Mouse (Mus musculus): ENCODE measurements around the gene Epop. TPM values are rescaled to one million over a fixed set of nuclear protein-coding genes. Genes with fewer than 3 reads are reported as not detected.
"Not testable (repeated sequence)": the region's sequence is repeated elsewhere in the genome, so short reads cannot be mapped to it uniquely, and the experiment has no call there.

The Epop gene
- total RNA-seq, 2 experiments from 2014 or later = 4.9 to 5.8 TPM

DNA sequence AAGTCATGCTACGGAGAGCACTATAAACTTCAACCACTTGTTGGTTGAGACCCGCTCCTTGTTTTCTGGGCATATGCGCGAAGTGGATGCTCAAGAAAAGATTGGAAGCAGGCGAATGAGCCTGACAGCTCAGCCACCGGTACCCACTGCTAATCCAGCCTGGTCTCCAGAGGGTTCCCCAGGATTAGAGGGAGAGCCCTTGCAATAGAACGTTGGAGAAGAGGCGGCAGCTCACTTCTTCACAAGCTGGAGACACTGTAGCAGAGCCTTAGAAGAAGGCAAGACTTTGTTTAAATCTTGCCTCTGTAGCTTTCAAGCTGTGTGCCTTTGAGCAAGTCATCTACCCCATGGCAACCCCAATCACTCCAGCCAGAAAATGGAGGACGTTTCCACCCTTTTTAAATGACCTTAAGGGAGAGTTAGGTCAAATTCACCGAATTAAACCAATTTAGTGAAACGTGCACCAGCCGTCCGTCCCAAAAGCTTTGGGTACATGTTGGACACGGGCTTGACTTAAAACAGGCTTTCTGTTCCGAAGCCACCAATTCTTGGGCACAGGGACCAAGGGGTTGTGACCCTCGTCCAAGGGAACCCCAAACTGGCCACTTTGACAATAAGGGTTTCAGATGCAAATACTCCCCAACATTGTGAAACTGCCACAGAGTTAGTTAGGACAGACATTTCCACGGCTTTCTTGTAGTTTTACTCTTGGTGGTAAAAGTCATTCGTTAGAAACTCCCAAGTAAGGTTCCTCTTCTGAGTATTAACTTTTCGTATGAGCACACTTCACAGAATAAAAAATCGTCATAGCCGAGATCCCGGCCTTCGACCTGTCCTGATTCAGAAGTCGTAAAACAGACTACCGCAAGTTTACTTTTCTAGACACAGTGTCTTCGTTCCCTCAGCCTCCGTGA is 31.5 kb upstream of the Epop start:
- DNase-seq = no peak

DNA sequence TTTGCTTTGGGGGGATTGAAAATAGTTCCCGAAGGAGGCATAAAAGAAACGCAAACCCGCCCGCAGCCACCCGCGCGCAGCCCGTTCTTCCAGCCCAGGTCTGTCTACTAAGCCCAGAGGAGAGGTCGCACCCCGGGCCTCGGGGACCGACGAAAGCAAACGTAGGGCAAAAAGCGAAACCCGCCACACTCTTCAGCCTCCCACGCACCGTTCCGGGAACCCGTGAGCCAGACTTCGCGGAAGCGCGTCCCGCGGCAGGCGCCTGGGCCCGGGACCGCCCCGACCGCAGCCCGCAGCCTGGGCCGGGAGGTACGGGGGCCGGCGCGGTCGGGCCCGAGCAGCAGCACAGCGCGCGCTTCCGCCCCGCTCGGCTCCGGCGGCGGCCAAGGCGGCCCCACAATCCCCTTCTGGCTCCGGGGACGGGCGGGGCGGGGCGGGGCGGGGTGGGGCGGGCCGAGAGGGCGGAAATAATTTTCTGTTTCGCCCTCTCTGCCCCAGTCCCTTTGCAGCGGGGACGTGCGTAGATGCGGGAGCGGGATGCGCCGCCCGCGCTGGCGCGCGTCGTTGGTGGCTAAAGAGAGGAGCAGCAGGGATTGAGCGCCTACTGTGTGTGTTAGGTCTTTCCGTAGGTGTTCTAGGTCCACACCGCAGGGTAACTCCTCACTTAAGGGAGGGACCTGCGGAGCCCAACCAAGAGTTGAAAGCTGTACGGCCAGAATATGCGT is 30.6 kb upstream of the Epop start:
- DNase-seq = peak; percentile 84 to 90

DNA sequence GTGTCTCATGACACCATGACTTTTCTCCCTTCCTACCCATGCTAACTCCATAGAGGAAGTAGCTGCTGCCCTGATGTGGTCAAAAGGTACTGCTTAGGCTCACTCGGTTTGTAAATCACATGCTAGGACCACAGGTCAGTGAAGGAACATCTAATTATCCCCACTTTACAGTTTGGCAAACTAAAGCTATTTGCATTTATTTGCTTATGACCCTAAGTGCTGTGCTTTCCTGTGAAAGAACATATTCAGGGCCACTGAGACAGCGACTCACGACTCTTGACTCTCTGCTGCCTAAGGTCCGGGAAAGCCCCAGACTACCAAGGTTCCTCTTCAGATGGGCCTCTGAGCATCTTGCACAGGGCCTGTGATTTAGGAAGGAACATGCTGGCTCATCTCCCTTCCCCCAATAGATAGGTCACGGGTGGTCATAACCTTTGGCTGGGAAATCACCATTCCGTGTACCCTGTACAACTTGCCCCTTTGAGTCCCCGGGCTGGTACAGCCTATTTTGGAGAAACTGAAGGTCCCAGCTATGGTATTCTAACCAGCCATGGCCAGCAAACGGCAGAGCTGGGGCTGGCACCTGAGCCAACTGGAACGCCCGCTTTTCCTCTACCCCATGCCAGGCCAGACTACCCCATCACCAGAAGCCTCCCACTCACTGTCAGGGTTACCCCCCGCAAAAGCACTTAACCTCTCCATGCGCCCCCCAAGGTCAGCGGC is 29.9 kb upstream of the Epop start:
- peak; percentile 32 to 55 for DNase-seq

DNA sequence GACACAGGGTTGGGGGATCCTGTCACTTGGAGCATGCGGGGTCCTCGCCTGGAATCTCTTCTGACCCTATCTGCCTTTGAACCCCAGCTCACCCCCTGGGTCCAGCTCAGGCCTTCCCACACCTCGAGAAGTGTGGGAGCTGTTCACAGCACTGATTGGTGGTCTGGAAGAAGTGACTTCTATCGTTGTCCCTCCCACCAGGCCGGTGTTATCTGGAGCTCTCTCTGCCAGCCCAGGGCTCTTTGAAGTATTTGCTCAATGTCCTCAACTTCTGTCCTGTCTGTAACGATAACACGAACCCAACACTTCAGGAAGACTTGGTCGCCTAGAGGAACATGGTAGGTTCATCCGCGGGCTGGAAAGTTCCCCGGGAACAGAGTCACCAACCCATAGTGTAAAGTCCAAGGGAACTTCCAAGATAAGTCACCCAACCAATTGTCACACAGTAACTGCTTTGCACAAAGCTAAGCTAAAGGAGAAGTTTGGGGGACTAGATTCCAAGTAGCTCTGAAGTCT is 29.3 kb upstream of the Epop start:
- peak in 1 of 2 experiments; percentile 32 for DNase-seq

DNA sequence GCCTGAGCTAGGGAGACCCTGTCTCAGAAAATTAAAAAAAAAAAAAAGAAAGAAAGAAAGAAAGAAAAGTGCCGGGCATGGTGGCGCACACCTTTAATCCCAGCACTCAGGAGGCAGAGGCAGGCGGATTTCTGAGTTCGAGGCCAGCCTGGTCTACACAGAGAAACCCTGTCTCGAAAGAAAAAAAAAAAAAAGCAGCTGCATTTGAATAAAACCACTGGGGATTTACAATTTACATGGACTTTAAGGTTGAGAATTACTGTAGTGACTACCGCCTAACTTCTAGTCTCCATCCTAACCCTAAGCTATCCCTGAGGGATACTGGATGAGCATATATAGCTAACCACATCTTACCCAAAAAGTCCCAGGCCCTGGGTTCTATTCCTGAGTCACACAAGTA is 28.5 kb upstream of the Epop start:
- not testable (repeated sequence) for DNase-seq

DNA sequence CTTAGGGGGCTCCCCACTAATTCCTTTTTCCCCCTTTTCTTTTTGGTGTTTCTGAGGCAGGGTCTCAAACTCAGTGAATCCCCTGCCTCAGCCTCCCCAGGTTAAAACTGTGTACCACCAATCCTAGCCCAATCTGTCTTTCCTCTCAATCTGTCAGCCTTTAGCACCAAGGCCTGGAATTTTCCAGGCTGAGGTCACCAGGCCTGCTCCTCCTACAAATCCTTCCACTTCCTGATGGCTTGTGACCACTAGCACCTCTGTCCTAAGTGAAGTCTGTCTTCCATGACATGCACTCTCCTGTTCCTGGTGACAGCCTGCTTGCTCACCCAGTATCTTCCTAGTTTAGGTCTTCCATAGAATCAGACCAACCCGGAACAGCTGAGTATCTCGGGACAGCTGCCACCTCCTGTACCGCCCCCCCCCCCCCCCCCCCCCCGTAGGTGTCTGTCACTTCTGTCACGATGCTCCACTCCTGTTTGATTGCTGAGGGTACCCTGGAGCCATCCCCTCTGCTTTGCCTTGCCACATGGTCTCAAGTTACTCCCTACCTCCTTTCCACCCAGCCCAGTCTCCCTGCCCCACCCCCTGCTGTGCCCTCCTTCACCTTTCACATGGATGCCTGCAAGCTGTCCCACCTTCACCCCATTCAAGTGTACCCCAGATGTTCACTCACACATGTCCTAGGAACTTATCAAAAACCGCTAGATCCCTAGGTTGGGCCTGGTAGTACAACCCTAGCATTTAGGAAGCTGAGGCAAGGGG is 27.9 kb upstream of the Epop start:
- peak; percentile 71 to 77 for DNase-seq

DNA sequence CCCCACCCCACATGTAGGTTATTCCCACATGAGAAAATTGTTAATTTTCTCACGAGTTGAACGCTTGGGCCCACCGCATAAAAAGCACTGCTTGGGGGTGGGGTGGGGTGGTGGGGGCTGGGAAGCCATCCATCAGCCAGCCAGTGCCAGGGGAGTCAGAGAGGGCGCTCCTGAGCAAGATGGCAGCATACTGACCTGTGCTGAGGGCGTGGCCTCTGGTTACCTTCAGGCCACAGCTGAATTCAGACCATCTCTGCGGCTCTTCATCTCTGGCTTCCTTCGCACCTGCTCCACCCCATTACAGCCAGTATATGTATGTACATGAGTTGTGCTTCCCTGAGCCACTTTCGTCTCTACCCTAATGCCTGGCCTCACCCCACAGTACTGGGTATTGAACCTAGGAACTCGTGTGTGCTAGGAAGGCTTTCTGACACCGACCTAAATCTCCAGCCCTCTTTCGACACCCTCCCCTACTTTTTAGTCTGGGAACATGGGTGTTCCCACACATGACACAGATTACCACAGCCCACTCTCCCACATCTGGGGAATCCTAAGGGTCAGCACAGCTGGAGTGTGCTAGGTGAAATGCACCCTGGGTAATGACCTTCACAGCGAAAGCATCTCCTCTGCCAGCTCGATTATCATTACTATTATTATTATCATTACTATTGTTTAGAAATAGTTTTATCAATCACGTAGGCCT is 26.9 kb upstream of the Epop start:
- no peak for DNase-seq

DNA sequence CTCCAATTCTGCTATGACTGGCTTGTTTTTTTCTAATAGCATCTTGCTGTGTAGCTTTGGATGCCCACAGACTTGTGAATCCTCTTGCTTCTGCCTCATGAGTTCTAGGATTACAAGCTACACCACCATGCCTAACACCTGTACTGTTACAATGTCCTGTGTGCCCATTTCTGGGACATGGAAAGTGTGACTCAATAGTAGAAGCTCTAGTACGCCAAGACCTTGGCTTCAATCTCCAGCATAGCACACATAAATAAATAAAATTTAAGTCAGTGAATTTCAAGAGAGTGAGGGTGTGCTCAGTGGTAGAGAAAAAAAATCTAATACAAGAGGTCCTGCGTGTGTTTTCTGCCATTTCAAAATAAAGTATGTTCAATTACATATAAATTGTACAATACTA is 24.7 kb upstream of the Epop start:
- DNase-seq = no peak

DNA sequence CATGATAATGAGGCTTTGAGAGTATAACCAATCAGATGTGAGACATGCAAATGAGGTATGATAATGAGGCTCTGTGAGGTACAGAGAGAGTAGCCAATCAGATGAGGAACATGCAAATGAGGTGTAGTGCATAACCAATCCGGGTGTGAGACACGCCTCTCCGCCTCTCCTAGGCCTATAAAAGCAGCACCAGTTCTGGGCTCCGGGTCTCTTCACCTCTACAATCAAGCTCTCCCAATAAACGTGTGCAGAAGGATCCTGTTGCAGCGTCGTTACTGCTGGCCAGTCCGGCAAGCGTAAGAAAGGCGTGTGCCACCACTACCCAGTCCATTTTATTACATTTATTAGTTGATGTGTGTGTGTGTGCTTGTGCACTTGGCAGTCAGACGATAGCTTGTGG is 23.9 kb upstream of the Epop start:
- not testable (repeated sequence) for DNase-seq

DNA sequence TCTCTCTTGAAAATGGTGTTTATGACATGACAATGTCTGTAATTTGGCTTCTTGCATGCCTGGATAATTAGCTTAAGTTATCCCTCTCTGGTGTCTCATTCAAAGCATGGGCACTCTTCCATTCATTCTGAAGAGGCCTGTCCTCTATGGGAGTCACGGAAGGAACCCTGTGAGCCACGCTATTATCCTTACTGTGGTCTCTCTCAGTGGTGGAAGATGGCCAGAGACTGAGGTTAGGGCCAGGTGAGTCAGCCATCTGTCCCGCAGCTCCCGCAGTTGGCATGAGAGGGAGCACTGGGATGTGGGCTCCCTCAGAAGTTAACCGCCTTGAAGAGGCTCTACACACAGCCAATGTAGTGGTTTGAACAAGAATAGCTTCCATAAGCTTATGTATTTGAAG is 20.8 kb upstream of the Epop start:
- DNase-seq = no peak

DNA sequence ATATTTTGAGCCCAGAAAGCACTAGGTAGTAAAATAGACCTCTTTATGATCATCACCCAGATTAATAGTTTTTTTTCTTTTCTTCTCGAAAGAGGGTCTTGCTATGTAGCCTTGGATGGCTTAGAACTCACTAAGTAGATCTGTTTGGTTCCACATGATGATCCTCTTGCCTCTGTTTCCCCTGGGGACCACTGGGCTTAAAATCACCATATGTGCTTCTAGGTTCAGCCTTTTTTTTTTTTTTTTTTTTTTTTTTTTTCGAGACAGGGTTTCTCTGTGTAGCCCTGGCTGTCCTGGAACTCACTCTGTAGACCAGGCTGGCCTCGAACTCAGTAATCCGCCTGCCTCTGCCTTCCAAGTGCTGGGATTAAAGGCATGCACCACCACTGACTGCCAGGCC is 19.0 kb upstream of the Epop start:
- DNase-seq = not testable (repeated sequence)

DNA sequence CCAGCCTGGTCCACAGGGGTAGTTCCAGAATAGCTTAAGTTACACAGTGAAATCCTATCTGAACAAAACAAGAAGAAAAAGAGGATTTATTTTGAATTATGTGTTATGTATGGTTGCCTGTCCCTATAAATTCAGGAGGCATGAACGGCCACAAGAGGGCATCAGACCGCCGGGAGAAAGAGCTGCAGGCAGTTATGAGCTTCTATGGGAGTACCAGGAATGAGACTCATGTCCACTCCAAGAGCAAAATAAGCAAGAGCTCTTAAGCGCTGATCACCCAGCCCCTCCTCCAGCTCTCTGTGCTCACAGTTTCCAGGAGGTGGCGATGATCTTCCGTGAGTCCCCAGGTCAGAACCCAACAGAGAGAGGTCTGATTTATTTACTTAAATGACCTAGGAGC is 15.3 kb upstream of the Epop start:
- peak; percentile 83 to 86 for DNase-seq

DNA sequence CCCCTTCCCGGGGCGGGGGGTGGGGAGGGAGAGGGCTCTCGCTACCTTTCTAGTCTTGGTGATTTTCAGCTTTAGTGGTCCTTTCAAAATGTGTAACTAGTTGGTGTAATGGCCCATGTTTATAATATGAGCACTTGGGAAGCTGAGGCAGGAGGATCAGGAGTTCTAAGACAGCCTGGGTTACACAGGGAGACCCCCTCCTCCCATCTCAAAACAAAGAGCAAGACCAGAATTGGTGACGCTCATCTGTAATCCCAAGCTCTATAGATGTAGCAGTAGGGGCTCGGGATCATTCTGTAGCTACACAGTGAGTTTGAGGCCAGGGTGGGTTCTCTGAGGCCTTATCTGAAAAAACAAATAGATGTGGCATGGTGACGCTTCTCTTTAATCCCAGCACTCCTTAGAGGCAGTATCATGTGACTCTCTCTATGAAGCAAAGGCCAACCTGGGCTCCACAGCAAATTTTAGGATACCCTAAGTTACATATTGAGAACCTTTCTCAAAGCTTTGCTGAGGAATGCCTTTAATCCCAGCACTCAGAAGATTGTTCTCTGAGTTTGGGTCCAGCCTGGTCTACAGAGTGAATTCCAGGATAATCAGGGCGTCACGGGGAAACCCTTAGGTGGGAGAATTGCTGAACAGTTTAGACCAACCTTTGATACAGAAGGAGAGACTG is 14.0 kb upstream of the Epop start:
- DNase-seq = no peak

DNA sequence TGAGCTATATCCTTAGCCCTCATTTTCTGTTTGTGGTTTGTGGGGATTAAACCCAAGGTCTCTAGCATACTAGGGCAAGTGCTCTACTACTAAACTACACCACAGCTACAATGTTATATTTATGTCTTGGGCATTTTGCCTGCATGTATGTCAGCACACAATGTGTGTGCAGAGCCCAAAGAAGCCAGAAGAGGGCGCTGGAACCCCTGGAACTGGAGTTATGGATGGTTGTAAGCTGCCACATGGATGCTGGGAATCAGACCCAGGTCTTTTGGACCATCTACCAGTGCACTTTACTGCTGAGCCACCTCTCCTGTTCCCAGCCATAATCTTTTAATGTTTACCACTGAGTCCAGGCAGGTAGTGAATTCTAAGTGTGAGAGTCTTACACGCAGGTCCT is 13.2 kb upstream of the Epop start:
- DNase-seq = no peak

DNA sequence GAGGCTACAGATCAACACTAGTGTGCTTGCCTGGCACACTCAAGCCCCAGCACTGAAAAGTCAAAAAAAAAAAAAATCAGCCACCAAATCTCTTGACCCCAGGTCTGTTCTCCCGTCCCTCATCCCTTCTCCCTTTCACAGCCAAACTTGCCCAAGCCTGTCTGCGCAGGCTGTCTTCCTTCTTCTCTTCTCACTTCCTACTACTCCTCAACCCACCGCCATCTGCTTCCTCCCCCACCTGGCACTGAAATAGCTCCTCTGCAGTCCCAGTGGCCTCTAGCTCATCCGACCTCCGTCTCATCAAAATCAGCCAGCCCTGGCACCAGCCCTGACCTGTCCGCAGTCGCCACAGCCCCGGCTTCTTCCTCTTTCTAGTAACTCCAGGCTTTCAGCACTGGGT is 12.2 kb upstream of the Epop start:
- no peak for DNase-seq

DNA sequence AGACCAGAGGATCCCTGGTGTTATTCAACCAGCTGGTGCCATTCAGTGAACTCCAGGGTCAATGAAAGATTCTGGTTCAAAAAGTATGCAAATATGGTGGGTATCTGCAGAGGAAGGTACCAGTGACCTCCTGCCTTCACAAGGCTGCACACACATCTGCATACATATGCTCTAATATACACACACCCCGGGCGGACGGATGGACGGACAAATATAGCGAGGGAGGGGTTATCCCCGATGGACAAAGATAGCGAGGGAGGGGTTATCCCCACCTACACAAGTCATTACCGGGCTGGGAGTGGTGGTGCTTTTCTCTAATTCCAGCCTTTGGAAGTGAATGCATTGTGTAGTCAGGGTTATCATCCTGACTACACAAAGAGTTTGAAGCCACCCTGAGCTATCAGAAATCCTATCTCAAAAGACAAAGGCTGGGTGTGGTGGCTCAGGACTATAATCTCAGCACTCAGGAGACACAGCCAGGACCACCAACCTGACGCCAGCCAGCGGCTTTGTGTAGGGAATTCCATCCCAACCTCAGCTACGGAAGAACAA is 6.0 kb upstream of the Epop start:
- DNase-seq = no peak

DNA sequence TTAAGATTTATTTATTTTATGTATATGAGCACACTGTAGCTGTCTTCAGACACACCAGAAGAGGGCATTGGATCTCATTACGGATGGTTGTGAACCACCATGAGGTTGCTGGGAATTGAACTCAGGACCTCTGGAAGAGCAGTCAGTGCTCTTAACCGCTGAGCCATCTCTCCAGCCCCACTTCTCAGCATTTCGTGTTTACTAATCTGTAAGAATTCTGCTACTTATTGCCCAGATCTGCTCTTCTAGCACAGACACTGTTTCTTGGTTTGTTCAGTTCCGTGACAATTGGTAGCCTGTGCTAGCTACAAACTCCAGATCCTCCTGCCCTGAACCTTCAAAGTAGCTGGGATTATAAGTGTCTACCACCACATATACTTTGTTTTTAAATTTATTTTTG is 2.9 kb upstream of the Epop start:
- DNase-seq = not testable (repeated sequence)

DNA sequence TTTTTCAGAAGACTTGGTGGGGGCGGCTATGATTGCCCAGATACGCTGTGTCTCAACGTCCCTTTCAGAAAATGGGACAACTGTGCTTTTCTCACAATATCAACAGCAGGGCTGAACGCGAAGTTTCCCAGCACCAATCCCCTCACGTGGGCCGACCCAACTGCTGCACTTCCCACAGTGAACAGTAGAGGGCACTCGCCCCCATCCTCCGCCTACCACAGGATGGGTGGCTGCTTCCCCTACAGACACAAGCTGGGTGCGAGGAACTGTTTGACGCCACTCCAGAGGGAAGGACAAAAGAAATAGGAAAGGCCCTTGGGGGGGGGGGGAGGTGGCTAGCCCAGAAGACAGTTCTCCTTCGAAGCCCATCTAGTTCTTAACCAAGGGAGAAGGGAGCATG is 2.4 kb upstream of the Epop start:
- peak; percentile 85 for DNase-seq

DNA sequence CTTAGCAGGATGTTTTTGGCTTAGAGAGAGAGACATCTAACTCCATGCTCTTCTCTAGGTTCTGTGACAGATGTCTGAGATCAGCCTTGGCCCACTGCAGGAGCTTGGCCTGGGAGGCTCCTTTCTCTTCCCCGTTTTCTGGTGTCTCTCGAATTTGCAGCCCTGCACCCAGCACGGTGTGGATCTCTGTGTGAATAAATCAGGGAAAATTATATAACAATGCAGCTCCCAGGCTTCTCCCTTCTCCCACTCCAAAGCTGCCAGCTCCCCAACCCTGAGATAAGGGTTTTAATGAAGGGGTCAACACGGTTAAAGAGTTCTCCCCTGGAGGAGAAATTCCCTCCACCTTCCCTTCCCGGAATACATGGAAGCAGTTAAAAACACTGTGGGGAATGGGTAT is 2.0 kb upstream of the Epop start:
- no peak for DNase-seq

DNA sequence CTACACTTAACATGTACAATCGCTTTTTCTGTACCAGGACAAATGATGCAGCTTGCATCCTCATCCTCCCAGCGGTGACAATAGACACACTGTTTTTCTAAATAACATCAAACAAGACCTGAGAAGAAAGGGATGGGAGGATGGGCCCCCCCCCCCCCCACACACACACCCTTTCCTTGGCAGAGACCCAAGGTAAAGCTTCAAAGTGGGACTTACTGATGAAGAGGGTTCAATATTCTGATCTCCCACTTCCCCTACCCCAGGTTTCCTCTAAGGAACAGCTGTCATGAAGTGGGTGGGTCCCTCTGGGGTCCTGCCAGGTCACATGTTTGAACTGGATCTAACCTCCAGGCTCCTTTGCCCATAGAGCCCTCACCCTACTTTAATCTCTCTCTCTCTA is 1.5 kb upstream of the Epop start:
- DNase-seq = no peak

All from adrenal gland, postnatal 36 days (tissue).